Mouse (Mus musculus) gastrocnemius, postnatal 25 days (tissue): ENCODE results near the gene Sox1. TPM values are rescaled to one million over a fixed set of nuclear protein-coding genes. Genes with fewer than 3 reads are reported as not detected.

Source experiments
- DNase-seq: peaks from one replicate; pipeline ENCODE4 v3.0.0; 2022
- microRNA-seq, 2 experiments: library from miRNA; unstranded; fragments of <30 nt; microRNA quantifications; one replicate each; pipeline ENCODE4 v1.2.0; 2021; ENCODE audit warnings: borderline replicate concordance in 2 of 2
- total RNA-seq, 2 experiments: library from RNA; stranded (reverse); gene quantifications; 1 replicate in 1 of 2; 2 replicates in 1 of 2; pipeline ENCODE4 v1.2.3; 2021

The Sox1 gene
- total RNA-seq, 2 experiments from 2014 or later, result not detected

GRCm38 (mm10) chr8:12425906-12426305 lies 30.8 kb downstream of the Sox1 start:
- no peak for DNase-seq

GRCm38 (mm10) chr8:12427346-12427745 lies 32.3 kb downstream of the Sox1 start:
- DNase-seq, result no peak

GRCm38 (mm10) chr8:12427886-12428799 lies 33.0 kb downstream of the Sox1 start:
- DNase-seq, result no peak

- no peak for DNase-seq
Observed at GRCm38 (mm10) chr8:12428931-12429330, 33.8 kb downstream of the Sox1 start.

GRCm38 (mm10) chr8:12429601-12430172 lies 34.6 kb downstream of the Sox1 start:
- DNase-seq, result no peak

- DNase-seq, result no peak
Observed at GRCm38 (mm10) chr8:12430173-12430899, 35.2 kb downstream of the Sox1 start.

- DNase-seq, result no peak
Observed at GRCm38 (mm10) chr8:12430900-12431737, 36.0 kb downstream of the Sox1 start.

- no peak for DNase-seq
Observed at GRCm38 (mm10) chr8:12431738-12432055, 36.6 kb downstream of the Sox1 start.

- DNase-seq, result no peak
Observed at GRCm38 (mm10) chr8:12432546-12432945, 37.5 kb downstream of the Sox1 start.

- DNase-seq, result no peak
Observed at GRCm38 (mm10) chr8:12434771-12435170, 39.7 kb downstream of the Sox1 start.

- no peak for DNase-seq
Observed at GRCm38 (mm10) chr8:12438021-12438420, 42.9 kb downstream of the Sox1 start.

- no peak for DNase-seq
Observed at GRCm38 (mm10) chr8:12439044-12439443, 43.9 kb downstream of the Sox1 start.

GRCm38 (mm10) chr8:12439846-12440245 lies 44.8 kb downstream of the Sox1 start:
- DNase-seq, result no peak

- no peak for DNase-seq
Observed at GRCm38 (mm10) chr8:12440997-12441396, 45.9 kb downstream of the Sox1 start.

GRCm38 (mm10) chr8:12445258-12445657 lies 50.2 kb downstream of the Sox1 start:
- DNase-seq, result no peak

- no peak for DNase-seq
Observed at GRCm38 (mm10) chr8:12445926-12446680, 51.0 kb downstream of the Sox1 start.

Small RNA genes within 50 kb of the gene (microRNA-seq; reads per million reads assigned to microRNA genes)
- gene Gm25239, result 0 reads per million in 2 experiments

Other genes starting within 250 kb of the Sox1 start
- gene A230072I06Rik, start 116.5 kb upstream of the Sox1 start, total RNA-seq, result not detected
- gene Spaca7, start 177.7 kb downstream of the Sox1 start, total RNA-seq, result not detected